Mouse (Mus musculus) cortical plate, adult 2 months (tissue): ENCODE measurements around the gene Trhr2. TPM values are rescaled to one million over a fixed set of nuclear protein-coding genes. Genes with fewer than 3 reads are reported as not detected.

Experiments used
- H3K27ac ChIP-seq: fragments of 200-500 bp; 2 replicates; pipeline ENCODE4 v1.5.1; 2012; ENCODE audit warnings: low read length, control low read depth, inconsistent platforms; ENCODE audit not compliant: insufficient read depth
- H3K4me1 ChIP-seq: fragments of 200-500 bp; 2 replicates; pipeline ENCODE4 v1.6.1; 2011; ENCODE audit warnings: low read length; ENCODE audit not compliant: control insufficient read depth, insufficient read depth
- H3K4me3 ChIP-seq: fragments of 200-500 bp; 2 replicates; pipeline ENCODE4 v1.5.1; 2011; ENCODE audit warnings: mild to moderate bottlenecking, low read length, control low read depth; ENCODE audit not compliant: insufficient read depth
- CTCF ChIP-seq: fragments of 200-500 bp; IDR thresholded peaks from 2 replicates; pipeline ENCODE4 v1.5.1; 2011; ENCODE audit warnings: mild to moderate bottlenecking, control low read depth, low read length; ENCODE audit not compliant: insufficient read depth; ENCODE audit errors: extremely low read depth
- POLR2A ChIP-seq: fragments of 200-500 bp; IDR thresholded peaks from 2 replicates; pipeline ENCODE4 v1.6.1; 2011; ENCODE audit warnings: mild to moderate bottlenecking, low read length, control low read depth; ENCODE audit not compliant: insufficient read depth; ENCODE audit errors: extremely low read depth
- polyA plus RNA-seq: library from polyadenylated mRNA; depleted of rRNA; stranded (reverse); fragments of >200 nt; gene quantifications from 2 replicates; pipeline ENCODE4 v1.2.3, GENCODE M21; 2012

The Trhr2 gene
- polyA plus RNA-seq, 1 experiment = 5.5 TPM

DNA sequence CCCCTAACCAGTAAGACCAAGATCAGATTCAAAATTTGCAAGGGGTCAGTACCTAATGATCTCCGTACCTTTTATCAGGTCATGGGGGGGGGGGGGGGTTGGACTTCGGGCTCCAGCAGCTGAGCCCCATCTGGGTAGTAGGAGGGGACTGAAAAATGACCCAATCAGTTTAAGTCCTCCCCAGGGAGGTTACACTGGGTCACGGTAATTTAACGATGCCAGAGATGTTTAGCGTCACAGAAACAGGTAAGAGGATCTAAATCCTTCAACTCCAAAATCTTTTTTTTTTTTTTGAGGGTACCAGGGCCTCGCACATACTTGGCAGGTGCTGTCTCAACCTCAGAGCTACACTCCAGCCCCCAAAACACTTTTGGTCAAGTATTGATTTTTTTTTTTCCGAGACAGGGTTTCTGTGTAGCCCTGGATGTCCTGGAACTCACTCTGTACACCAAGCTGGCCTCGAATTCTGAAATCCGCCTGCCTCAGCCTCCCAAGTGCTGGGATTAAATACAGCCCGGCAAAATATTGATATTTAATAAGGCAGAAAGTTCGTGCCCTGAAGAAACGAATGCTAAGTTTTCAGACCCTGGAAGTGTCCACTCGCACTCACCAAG, 15.3 kb upstream of the Trhr2 start:
- H3K27ac ChIP-seq = no peak overlapping the region
- TF ChIP-seq CTCF (no peak), POLR2A (no peak)

DNA sequence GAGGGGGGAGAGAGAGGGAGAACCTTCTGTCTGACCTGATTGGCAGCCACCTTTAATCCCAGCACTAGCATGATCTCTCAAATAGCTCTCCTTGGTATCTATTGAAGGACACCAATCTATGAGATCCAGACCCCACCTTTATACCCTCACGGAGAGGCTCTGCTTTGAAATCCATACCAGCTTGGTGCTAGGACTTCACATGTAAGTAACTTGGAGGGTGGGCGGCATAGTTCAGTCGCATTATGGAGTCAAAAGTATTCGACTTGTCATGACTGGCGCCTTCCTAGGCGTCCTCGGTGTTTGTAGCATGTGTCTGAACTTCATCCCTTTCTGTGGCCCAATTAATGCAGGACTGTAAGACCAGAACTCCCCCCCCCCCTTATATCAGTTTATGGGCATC, 14.8 kb upstream of the Trhr2 start:
- no peak for TF ChIP-seq POLR2A
- TF ChIP-seq CTCF = no peak
- Histone ChIP-seq H3K4me3 (no peak overlapping the region), H3K4me1 (no peaks in the 10 kb centered on the region), H3K27ac (no peak overlapping the region)

More for the DNA sequence above, 15.3 kb upstream of the Trhr2 start:
- Histone ChIP-seq H3K4me1 (no peaks in the 10 kb centered on the region; the same call in 1 of the 2 replicates), H3K4me3 (peak overlapping the region; percentile 64)

DNA sequence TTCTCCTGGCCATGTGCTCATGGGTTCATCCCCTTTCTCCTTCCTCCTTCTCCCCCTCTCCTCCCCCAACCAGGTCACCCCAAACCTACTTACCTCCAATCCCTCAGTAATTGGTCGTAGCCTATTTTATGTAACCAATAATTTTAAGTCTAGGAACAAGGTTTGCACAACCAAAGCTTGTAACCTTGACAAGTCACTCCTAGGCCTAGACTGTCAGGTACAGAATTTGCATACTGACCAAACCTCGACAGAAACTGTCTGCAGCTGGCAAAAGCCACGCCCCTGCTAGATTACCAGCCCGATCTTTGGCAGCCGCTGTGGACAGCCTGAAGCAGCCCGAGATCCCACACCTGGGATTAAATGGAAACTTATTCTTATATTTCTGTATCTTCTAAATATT, 11.2 kb upstream of the Trhr2 start:
- TF ChIP-seq POLR2A (no peak), CTCF (no peak)
- Histone ChIP-seq H3K4me1 (peaks cover 3% of the 10 kb centered on the region), H3K27ac (no peak overlapping the region), H3K4me3 (no peak overlapping the region)

DNA sequence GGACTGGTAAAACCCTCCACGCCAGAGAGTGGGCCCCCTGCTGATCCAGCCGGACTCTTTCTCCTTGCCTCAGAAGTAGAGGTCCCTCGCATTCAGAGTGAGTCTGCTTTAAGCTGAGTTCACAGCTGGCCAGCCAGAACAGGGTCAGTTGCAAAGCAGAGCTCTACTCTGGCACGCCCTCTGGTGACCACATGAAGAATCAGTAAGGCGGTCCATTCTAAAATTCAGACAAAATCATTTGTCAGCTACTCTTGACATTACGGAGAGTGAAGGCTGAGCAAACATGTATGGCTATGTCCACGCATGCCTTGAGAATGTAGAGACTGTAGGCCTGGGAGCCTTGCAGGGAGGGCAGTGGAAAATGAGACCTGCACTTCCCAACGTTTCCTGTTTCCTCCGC, 9.1 kb upstream of the Trhr2 start:
- no peak overlapping the region for H3K27ac ChIP-seq
- TF ChIP-seq POLR2A = no peak
- peak; percentile 88 for TF ChIP-seq CTCF

DNA sequence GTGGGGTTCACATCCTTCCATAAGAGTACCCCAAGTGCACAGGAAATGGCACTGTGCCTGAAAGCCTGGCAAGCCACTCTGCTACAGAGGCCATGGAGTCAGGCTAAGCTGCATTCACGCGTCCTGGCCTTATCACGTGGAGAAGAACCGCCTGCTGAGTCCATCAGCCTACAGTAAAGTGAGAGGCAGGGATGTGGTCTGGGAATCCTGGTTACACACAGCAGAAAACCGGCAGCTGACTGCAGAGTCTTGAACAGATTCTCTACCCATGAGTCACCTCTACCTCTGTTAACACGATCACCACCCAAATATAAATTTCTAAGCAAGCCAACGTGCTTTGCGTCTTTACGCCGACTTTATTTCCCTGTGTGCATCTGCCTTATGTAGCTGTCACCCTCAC, 7.9 kb upstream of the Trhr2 start:
- H3K4me1 ChIP-seq = peaks cover 3% of the 10 kb centered on the region
- no peak overlapping the region for H3K4me3 ChIP-seq
- H3K27ac ChIP-seq = no peak overlapping the region
- TF ChIP-seq CTCF (no peak), POLR2A (no peak)

More for the DNA sequence above, 9.1 kb upstream of the Trhr2 start:
- H3K4me1 ChIP-seq = peaks cover 3% of the 10 kb centered on the region
- no peak overlapping the region for H3K4me3 ChIP-seq

DNA sequence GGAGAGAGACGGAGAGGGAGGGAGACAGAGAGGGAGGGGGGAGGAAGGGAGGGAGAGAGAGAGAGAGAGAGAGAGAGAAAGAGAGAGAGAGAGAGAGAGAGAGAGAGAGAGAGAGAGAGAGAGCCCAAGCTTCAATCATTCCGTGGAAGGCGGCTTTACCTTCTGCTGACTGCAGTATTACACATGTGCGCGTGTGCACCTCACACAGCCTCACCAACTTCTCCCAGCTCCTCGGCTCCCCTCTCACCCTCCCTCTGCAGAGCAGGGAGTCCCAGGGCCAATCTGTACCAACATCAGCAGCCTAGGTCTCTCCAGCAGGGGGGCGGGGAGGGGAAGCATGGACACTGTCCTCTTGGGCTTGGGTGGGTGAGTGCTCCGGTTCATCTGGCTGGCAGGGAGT, 2.4 kb upstream of the Trhr2 start:
- no peak overlapping the region; the same call in 1 of the 2 replicates for H3K4me3 ChIP-seq
- TF ChIP-seq CTCF (no peak), POLR2A (no peak)

DNA sequence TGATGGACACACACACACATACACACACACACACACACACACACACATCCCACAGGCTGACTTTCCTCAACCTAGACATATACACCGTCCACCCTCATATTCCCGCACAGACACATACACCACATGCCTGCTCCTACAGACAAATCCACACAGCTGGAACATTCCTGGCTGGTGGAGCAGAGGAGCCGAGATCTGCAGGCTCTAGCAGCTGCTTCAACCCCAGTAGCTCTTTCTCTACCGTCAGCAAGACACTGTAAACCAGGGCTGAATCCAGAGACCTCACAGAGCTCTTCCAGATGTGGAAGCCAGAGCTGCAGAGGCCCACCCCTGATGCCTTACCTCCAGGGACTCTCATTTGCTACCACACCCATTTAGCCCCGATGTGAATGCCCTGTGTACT, 1.7 kb upstream of the Trhr2 start:
- Histone ChIP-seq H3K4me3 (peak overlapping the region; percentile 14), H3K4me1 (peaks cover 1% of the 10 kb centered on the region), H3K27ac (no peak overlapping the region)
- TF ChIP-seq POLR2A (no peak), CTCF (no peak)

More for the DNA sequence above, 2.4 kb upstream of the Trhr2 start:
- H3K27ac ChIP-seq = no peak overlapping the region
- peaks cover 1% of the 10 kb centered on the region for H3K4me1 ChIP-seq

DNA sequence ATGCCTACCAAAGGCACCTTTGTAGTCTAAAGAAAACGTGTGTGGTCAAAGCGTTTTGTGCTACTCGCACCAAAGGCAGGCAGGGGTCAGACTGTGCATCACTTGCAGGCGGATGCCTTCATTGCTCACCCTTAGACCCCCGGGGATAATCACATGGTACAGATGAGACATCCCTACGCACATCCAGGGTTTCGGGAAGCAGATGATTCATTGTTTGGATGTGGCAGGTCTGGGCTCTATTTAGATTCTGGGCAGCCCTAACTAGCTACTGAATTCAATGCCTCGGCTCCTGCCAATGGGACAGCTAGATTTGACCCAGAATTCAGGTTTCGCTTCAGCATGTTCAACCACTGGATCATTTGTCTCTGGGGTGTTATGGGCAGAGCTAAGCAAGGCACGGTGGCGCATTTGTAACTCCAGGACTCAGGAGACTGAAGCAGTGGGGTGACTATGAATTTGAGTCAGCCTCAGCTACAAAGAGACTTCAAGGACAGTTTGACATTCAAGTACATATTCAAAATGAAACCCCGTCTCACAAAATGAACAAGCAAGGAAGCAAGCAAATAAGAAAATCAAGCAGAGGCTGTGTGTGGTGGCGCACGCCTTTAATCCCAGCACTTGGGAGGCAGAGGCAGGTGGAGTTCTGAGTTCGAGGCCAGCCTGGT, 1.3 kb downstream of the Trhr2 start:
- Histone ChIP-seq H3K4me1 (peaks cover 10% of the 10 kb centered on the region), H3K4me3 (no peak overlapping the region), H3K27ac (no peak overlapping the region)
- TF ChIP-seq CTCF = no peak
- no peak for TF ChIP-seq POLR2A

DNA sequence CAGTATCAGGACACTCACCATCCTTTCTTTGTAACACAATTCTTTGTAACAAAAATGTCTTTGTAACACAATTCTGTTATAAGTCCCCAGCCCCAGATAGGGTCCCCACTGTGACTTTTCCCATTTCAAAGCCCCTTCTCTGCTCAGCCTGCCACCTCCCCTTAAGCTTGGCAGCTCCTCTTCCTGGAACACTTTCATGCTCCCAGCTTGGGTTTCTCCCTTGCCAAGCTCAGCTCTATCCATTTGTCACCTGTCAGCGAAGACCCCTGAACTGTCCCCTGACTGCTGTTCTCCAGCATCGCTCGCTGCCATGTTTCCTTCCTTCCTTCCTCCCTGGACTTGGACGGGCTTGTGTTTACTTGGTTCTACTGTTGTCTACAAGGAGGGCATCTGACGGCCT, 2.9 kb downstream of the Trhr2 start:
- TF ChIP-seq CTCF (no peak), POLR2A (no peak)
- Histone ChIP-seq H3K4me1 (peaks cover 10% of the 10 kb centered on the region), H3K27ac (no peak overlapping the region)

DNA sequence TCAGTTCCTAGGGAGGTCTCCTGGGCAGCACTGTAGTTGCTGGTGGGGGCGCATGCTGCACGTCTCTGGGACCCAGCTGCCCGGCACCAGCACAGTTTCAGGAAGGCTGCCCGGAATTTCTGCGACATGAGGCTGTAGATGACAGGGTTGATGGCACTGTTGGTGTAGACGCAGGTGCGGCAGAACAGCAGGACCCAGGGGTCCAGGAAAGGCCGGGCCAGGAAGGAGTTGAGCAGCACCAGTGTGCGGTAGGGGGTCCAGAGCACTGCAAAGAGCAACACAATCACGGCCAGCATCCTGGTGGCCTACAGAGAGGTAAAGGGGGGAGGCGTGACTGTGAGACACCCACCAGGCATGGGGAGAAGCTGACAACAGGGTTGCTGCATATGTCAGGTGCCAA, 3.3 kb downstream of the Trhr2 start:
- H3K27ac ChIP-seq = peak overlapping the region; percentile 74; the same call in 1 of the 2 replicates
- no peak for TF ChIP-seq POLR2A
- TF ChIP-seq CTCF = no peak
- H3K4me3 ChIP-seq = no peak overlapping the region
- H3K4me1 ChIP-seq = peaks cover 10% of the 10 kb centered on the region

More for the DNA sequence above, 2.9 kb downstream of the Trhr2 start:
- H3K4me3 ChIP-seq = no peak overlapping the region
